Mouse (Mus musculus) liver, embryonic 13.5 days (tissue): Measurements from ENCODE around the gene 4930447C04Rik. TPM values are rescaled to one million over a fixed set of nuclear protein-coding genes. Genes with fewer than 3 reads are reported as not detected.
A peak's percentile ranks its signal among the peaks of the same experiment; 100 is the strongest.

Experiments used
- ATAC-seq: fragments of 200-750 bp; cut with Nextera tagmentation; 2 replicates; pipeline ENCODE4 v1.8.0; 2017; ENCODE audit warnings: low read depth, mild to moderate bottlenecking, moderate number of reproducible peaks, moderate library complexity
- DNase-seq: peaks from one replicate; pipeline ENCODE4 v3.0.0; 2022
- H3K27ac ChIP-seq: fragments of 300-500 bp; sonication (generic); 2 replicates; pipeline ENCODE4 v1.5.1; 2015; ENCODE audit warnings: moderate library complexity, mild to moderate bottlenecking, inconsistent platforms
- H3K27me3 ChIP-seq: fragments of 300-500 bp; sonication (generic); 2 replicates; pipeline ENCODE4 v1.6.1; 2015; ENCODE audit warnings: mild to moderate bottlenecking, inconsistent platforms
- H3K36me3 ChIP-seq: fragments of 300-500 bp; sonication (generic); 2 replicates; pipeline ENCODE4 v1.6.1; 2015; ENCODE audit warnings: mild to moderate bottlenecking, inconsistent platforms
- H3K4me1 ChIP-seq: fragments of 300-500 bp; sonication (generic); replicated peaks from 2 replicates; pipeline ENCODE4 v1.6.1; 2015; ENCODE audit warnings: inconsistent platforms
- H3K4me2 ChIP-seq: fragments of 300-500 bp; sonication (generic); 2 replicates; pipeline ENCODE4 v1.6.1; 2015; ENCODE audit warnings: inconsistent platforms, mild to moderate bottlenecking, moderate library complexity
- H3K4me3 ChIP-seq: fragments of 300-500 bp; sonication (generic); replicated peaks from 2 replicates; pipeline ENCODE4 v1.5.1; 2015; ENCODE audit warnings: mild to moderate bottlenecking, inconsistent platforms
- H3K9ac ChIP-seq: fragments of 300-500 bp; sonication (generic); 2 replicates; pipeline ENCODE4 v1.6.1; 2015; ENCODE audit warnings: mild to moderate bottlenecking, inconsistent platforms
- H3K9me3 ChIP-seq: fragments of 300-500 bp; sonication (generic); replicated peaks from 2 replicates; pipeline ENCODE4 v1.6.1; 2016; ENCODE audit warnings: inconsistent platforms
- WGBS: fragments of 180-500 bp; shearing (Covaris S2); methylation state at CpG from one replicate; pipeline ENCODE4 v1.1.7; 2015; ENCODE audit not compliant: insufficient replicate concordance; 5-methylcytosine and 5-hydroxymethylcytosine counted together
- polyA plus RNA-seq: library from polyadenylated mRNA; unstranded; fragments of >200 nt; fragmentation: Nextera tagmentation; extraction: Ambion mirVana; gene quantifications from 2 replicates; pipeline ENCODE4 v1.2.1, GENCODE M21; 2015

Gene 4930447C04Rik
- polyA plus RNA-seq, 1 experiment from 2014 or later, result 0.56 TPM

DNA sequence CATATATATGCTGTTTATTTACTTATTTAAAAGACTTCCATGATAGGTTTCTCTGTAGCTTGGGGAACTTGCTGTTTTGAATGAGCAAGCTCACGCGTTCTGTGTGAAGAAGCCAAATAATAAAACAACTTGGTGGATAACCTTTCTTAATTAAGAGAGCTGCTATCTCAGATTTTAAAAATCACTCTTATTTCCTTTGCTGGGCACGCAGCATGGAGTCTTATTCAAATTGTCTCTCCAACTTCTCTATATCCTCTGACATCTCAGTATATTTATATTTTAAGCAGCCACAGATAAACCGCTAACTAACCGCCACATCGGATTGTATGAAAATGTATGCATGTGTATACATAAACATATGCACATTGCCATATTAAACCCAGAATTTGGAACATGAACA, 1.6 kb upstream of the 4930447C04Rik start:
- Histone ChIP-seq H3K9me3 (no peaks in the 10 kb centered on the region), H3K9ac (no peak overlapping the region), H3K4me2 (no peak overlapping the region), H3K36me3 (no peaks in the 10 kb centered on the region), H3K27me3 (peaks cover 100% of the 10 kb centered on the region), H3K27ac (no peak overlapping the region), H3K4me1 (peaks cover 4% of the 10 kb centered on the region), H3K4me3 (no peak overlapping the region)
- 29% methylated on average over 6 of the region's 6 CpGs for WGBS
- ATAC-seq, result no peak
- no peak for DNase-seq

- WGBS, result 3% methylated on average over 32 of the region's 32 CpGs
These were observed 951 bp upstream of the 4930447C04Rik start for GRCm38 (mm10) chr12:72941398-72942051.

DNA sequence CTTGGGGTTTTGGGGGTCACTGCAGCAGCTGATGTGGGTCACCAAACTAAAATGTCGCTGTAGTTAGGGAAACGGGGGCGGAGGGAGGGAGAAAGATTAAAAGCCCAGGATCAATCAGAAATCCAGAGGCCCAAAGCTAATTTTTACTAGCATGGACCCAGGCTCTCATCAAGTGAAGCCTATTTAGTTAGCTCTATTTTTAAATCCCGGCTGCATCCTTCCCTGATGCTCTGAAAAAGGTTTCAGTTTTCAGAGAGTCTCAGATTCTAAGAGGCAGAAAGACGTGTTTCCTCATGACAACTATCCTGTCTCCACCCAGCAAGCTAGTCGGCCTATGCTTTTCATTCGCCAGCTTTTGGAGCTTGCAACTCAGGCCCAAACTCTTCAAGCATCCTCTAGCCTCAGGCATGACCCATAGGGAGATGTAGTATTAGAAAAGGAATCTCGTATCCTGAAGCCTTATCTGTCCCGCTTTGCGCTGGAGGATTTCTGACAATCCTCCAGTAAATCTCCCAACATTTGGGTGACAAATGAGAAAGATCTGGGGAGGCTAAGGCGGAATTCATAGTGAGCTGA, 336 bp upstream of the 4930447C04Rik start:
- DNase-seq, result no peak
- Histone ChIP-seq H3K4me1 (peaks cover 4% of the 10 kb centered on the region), H3K27ac (no peak overlapping the region), H3K27me3 (peaks cover 99% of the 10 kb centered on the region), H3K4me3 (no peak overlapping the region), H3K4me2 (no peak overlapping the region), H3K9ac (no peak overlapping the region), H3K9me3 (no peaks in the 10 kb centered on the region), H3K36me3 (no peaks in the 10 kb centered on the region)
- no peak for ATAC-seq
- WGBS, result 7% methylated on average over 11 of the region's 11 CpGs

More at GRCm38 (mm10) chr12:72941398-72942051, 951 bp upstream of the 4930447C04Rik start:
- Histone ChIP-seq H3K9me3 (no peaks in the 10 kb centered on the region), H3K4me3 (no peak overlapping the region), H3K27ac (no peak overlapping the region), H3K4me2 (no peak overlapping the region), H3K36me3 (no peaks in the 10 kb centered on the region), H3K9ac (no peak overlapping the region), H3K27me3 (peaks cover 100% of the 10 kb centered on the region), H3K4me1 (peaks cover 4% of the 10 kb centered on the region)
- DNase-seq (no peak), ATAC-seq (no peak)

DNA sequence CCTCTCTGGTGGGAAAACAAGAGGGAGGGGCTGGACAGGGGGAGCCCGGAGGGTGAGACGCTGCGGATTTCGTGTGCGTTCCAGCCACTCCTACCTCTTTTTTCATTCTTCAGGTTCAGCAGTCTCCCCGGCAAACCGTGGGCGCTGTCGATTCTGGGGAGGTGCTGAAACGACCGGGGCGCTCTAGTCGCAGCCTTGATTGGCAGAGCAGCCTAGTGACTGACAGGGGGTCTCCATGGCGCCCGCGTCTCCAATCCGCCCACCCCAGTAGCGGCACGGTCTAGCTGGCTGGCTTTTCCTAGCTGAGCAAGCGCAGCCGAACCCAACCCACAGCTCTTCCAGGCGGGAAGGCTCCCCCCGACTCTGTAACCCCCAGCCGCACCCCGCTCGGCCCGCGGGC, 958 bp downstream of the 4930447C04Rik start, which contains the start of gene Six6:
Gene Six6, plus strand, starts transcription at position 277 of the 400 bp plus-strand sequence.
- no peak within 1 kb of the TSS for H3K27ac ChIP-seq
- H3K4me1 ChIP-seq, result peaks cover 4% of the 10 kb centered on the region
- H3K4me3 ChIP-seq, result no peak within 1 kb of the TSS
- WGBS, result 1% methylated on average over 28 of the region's 28 CpGs
- peaks cover 95% of the 10 kb centered on the region for H3K27me3 ChIP-seq
- H3K9ac ChIP-seq, result no peak within 1 kb of the TSS
- DNase-seq (no peak), ATAC-seq (no peak)
- H3K9me3 ChIP-seq, result no peaks in the 10 kb centered on the region
- H3K36me3 ChIP-seq, result no peaks in the 10 kb centered on the region
- no peak within 1 kb of the TSS for H3K4me2 ChIP-seq

- no peak overlapping the region for H3K4me3 ChIP-seq
- no peak overlapping the region for H3K4me2 ChIP-seq
- H3K27me3 ChIP-seq, result peaks cover 89% of the 10 kb centered on the region
- no peak for DNase-seq
- H3K9ac ChIP-seq, result no peak overlapping the region
- ATAC-seq, result no peak
- H3K27ac ChIP-seq, result no peak overlapping the region
- no peaks in the 10 kb centered on the region for H3K36me3 ChIP-seq
- H3K9me3 ChIP-seq, result no peaks in the 10 kb centered on the region
- WGBS, result 4% methylated on average over 14 of the region's 14 CpGs
- peaks cover 4% of the 10 kb centered on the region for H3K4me1 ChIP-seq
These were observed 1.7 kb downstream of the 4930447C04Rik start for GRCm38 (mm10) chr12:72938600-72939490.

GRCm38 (mm10) chr12:72938176-72938575, 2.4 kb downstream of the 4930447C04Rik start:
- Histone ChIP-seq H3K27ac (no peak overlapping the region), H3K9me3 (no peaks in the 10 kb centered on the region), H3K27me3 (peaks cover 82% of the 10 kb centered on the region), H3K36me3 (no peaks in the 10 kb centered on the region), H3K4me1 (peaks cover 4% of the 10 kb centered on the region), H3K4me2 (no peak overlapping the region), H3K9ac (no peak overlapping the region), H3K4me3 (no peak overlapping the region)
- no peak for DNase-seq
- no peak for ATAC-seq
- 12% methylated on average over 11 of the region's 13 CpGs for WGBS

GRCm38 (mm10) chr12:72937537-72938120, 2.9 kb downstream of the 4930447C04Rik start:
- DNase-seq, result no peak
- H3K36me3 ChIP-seq, result no peaks in the 10 kb centered on the region
- 5% methylated on average over 19 of the region's 19 CpGs for WGBS

GRCm38 (mm10) chr12:72936751-72937150, 3.8 kb downstream of the 4930447C04Rik start:
- no peaks in the 10 kb centered on the region for H3K36me3 ChIP-seq
- no peak overlapping the region for H3K4me2 ChIP-seq
- H3K27ac ChIP-seq, result no peak overlapping the region
- no peak overlapping the region for H3K9ac ChIP-seq
- WGBS, result 35% methylated on average over 8 of the region's 8 CpGs
- no peaks in the 10 kb centered on the region for H3K9me3 ChIP-seq
- H3K27me3 ChIP-seq, result peaks cover 68% of the 10 kb centered on the region
- H3K4me3 ChIP-seq, result no peak overlapping the region
- DNase-seq (no peak), ATAC-seq (no peak)
- peaks cover 4% of the 10 kb centered on the region for H3K4me1 ChIP-seq

More at GRCm38 (mm10) chr12:72937537-72938120, 2.9 kb downstream of the 4930447C04Rik start:
- Histone ChIP-seq H3K4me2 (no peak overlapping the region), H3K4me1 (peaks cover 4% of the 10 kb centered on the region), H3K9ac (no peak overlapping the region), H3K27me3 (peaks cover 77% of the 10 kb centered on the region), H3K9me3 (no peaks in the 10 kb centered on the region), H3K27ac (no peak overlapping the region), H3K4me3 (no peak overlapping the region)
- ATAC-seq, result no peak

- H3K9ac ChIP-seq, result no peak overlapping the region; the same call in 1 of the 2 replicates
- no peaks in the 10 kb centered on the region for H3K36me3 ChIP-seq
- DNase-seq (peak; percentile 31), ATAC-seq (no peak)
- peak overlapping the region; percentile 38 for H3K4me3 ChIP-seq
- H3K27ac ChIP-seq, result no peak overlapping the region
- 15% methylated on average over 46 of the region's 48 CpGs for WGBS
- H3K9me3 ChIP-seq, result no peaks in the 10 kb centered on the region
- no peaks in the 10 kb centered on the region; the same call in 1 of the 2 replicates for H3K4me1 ChIP-seq
- peaks cover 10% of the 10 kb centered on the region; the same call in 1 of the 2 replicates for H3K27me3 ChIP-seq
- H3K4me2 ChIP-seq, result peak overlapping the region; percentile 59
These were observed 23.2 kb downstream of the 4930447C04Rik start for GRCm38 (mm10) chr12:72917159-72917993.

- no peak overlapping the region for H3K27ac ChIP-seq
- H3K4me3 ChIP-seq, result no peak overlapping the region
- ATAC-seq (no peak), DNase-seq (no peak)
- H3K36me3 ChIP-seq, result no peaks in the 10 kb centered on the region
- H3K9ac ChIP-seq, result no peak overlapping the region
- peak overlapping the region; percentile 8; the same call in 1 of the 2 replicates for H3K4me2 ChIP-seq
- no peaks in the 10 kb centered on the region; the same call in 1 of the 2 replicates for H3K4me1 ChIP-seq
- 4% methylated on average over 19 of the region's 19 CpGs for WGBS
- peaks cover 57% of the 10 kb centered on the region for H3K27me3 ChIP-seq
- H3K9me3 ChIP-seq, result no peaks in the 10 kb centered on the region
These were observed 86.1 kb downstream of the 4930447C04Rik start for GRCm38 (mm10) chr12:72854377-72855032.
